Mouse (Mus musculus): ENCODE measurements around the gene Mfrp.
A peak's percentile ranks its signal among the peaks of the same experiment; 100 is the strongest.

Gene Mfrp

GRCm38 (mm10) chr9:44130581-44131275 is 29.2 kb downstream of the Mfrp start:
- DNase-seq (ENCODE audit: low spot score): no peak

- no peak for DNase-seq (ENCODE audit: low spot score)
Measured at GRCm38 (mm10) chr9:44131276-44131590, 29.7 kb downstream of the Mfrp start.

- DNase-seq (ENCODE audit: low spot score): no peak
Measured at GRCm38 (mm10) chr9:44132200-44132599, 30.7 kb downstream of the Mfrp start.

GRCm38 (mm10) chr9:44133287-44133686 is 31.8 kb downstream of the Mfrp start:
- DNase-seq (ENCODE audit: low spot score): no peak

- DNase-seq (ENCODE audit: low spot score): peak; percentile 55
Measured at GRCm38 (mm10) chr9:44134101-44134850, 32.7 kb downstream of the Mfrp start, which contains the start of gene Mcam. Gene Mcam, plus strand, starts transcription at chr9:44134469.

GRCm38 (mm10) chr9:44134851-44135730 is 33.6 kb downstream of the Mfrp start:
- no peak for DNase-seq (ENCODE audit: low spot score)

- no peak for DNase-seq (ENCODE audit: low spot score)
Measured at GRCm38 (mm10) chr9:44135731-44136411, 34.3 kb downstream of the Mfrp start.

GRCm38 (mm10) chr9:44137846-44138245 is 36.3 kb downstream of the Mfrp start:
- DNase-seq (ENCODE audit: low spot score): no peak

- DNase-seq (ENCODE audit: low spot score): no peak
Measured at GRCm38 (mm10) chr9:44141951-44142350, 40.4 kb downstream of the Mfrp start.

- no peak for DNase-seq (ENCODE audit: low spot score)
Measured at GRCm38 (mm10) chr9:44143421-44143820, 41.9 kb downstream of the Mfrp start.

GRCm38 (mm10) chr9:44144023-44144717 is 42.6 kb downstream of the Mfrp start:
- DNase-seq (ENCODE audit: low spot score): no peak

- no peak for DNase-seq (ENCODE audit: low spot score)
Measured at GRCm38 (mm10) chr9:44144718-44145060, 43.2 kb downstream of the Mfrp start.

GRCm38 (mm10) chr9:44147290-44147689 is 45.8 kb downstream of the Mfrp start:
- DNase-seq (ENCODE audit: low spot score): no peak

All from urinary bladder, postnatal 25 days (tissue).